Mouse (Mus musculus): ENCODE measurements around the gene Prg2. TPM values are rescaled to one million over a fixed set of nuclear protein-coding genes. Genes with fewer than 3 reads are reported as not detected.

Prg2 gene
- polyA plus RNA-seq, 1 experiment from 2014 or later: not detected

DNA sequence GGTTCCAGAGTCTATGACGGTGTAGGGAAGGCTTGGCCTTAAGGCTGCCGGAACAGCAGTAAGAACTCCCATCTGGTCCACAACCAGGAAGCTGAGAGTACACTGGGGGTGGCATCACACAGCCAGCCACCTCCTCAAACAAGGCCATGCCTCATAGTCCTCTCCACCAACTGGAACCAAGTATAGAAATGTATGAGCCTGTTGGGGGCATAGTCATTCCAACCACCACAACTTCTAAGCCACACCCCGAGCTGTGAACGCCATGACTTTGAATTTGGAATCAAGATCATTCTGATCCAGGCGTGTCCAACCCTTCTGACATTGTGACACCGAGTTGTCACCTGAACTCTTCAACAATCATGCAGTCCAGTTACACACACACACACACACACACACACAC lies 40.5 kb upstream of the Prg2 start:
- no peak overlapping the region for H3K4me2 ChIP-seq (ENCODE audit: low read length)
- 93% methylated on average over 6 of the region's 6 CpGs for WGBS
- no peaks in the 10 kb centered on the region for H3K36me3 ChIP-seq (ENCODE audit: control insufficient read depth, insufficient read depth, low read length)
- no peaks in the 10 kb centered on the region for H3K9me3 ChIP-seq (ENCODE audit: control insufficient read depth, low read length)
- H3K27me3 ChIP-seq (replicated peaks; ENCODE audit: control insufficient read depth, insufficient read depth, low read length): no peaks in the 10 kb centered on the region
- no peak overlapping the region for H3K4me3 ChIP-seq (ENCODE audit: low read length)
- no peak for ATAC-seq
- H3K4me1 ChIP-seq (ENCODE audit: control insufficient read depth, insufficient read depth, low read depth, low read length): no peaks in the 10 kb centered on the region
- H3K9ac ChIP-seq (ENCODE audit: low read depth, low read length): no peak overlapping the region
- H3K27ac ChIP-seq (ENCODE audit: low read depth, low read length): no peak overlapping the region

DNA sequence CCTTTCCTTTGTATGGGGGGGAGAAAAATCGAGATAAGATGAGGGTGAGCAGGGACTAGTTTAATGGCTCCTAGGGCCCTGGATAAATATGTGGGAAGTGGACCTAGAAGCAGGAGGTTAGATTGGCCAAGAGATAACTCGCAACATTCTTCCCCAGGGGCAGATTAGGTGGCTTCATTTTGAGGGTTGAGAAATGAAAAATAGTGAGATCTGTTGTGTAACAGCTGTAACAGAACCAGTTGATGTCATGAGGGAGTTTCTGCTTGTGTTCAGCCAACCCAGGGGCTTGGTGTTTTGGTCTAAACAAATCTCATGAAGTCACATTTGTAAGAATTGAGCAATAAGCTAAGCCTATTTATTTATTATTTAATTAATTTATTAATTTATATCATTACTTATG lies 38.9 kb upstream of the Prg2 start:
- no peak for ATAC-seq
- Histone ChIP-seq H3K27ac (ENCODE audit: low read depth, low read length) (no peak overlapping the region), H3K36me3 (ENCODE audit: control insufficient read depth, insufficient read depth, low read length) (no peaks in the 10 kb centered on the region), H3K4me1 (ENCODE audit: control insufficient read depth, insufficient read depth, low read depth, low read length) (no peaks in the 10 kb centered on the region), H3K9me3 (ENCODE audit: control insufficient read depth, low read length) (no peaks in the 10 kb centered on the region), H3K4me3 (ENCODE audit: low read length) (no peak overlapping the region), H3K4me2 (ENCODE audit: low read length) (no peak overlapping the region), H3K9ac (ENCODE audit: low read depth, low read length) (no peak overlapping the region), H3K27me3 (replicated peaks; ENCODE audit: control insufficient read depth, insufficient read depth, low read length) (no peaks in the 10 kb centered on the region)
- 82% methylated on average over 2 of the region's 2 CpGs for WGBS

DNA sequence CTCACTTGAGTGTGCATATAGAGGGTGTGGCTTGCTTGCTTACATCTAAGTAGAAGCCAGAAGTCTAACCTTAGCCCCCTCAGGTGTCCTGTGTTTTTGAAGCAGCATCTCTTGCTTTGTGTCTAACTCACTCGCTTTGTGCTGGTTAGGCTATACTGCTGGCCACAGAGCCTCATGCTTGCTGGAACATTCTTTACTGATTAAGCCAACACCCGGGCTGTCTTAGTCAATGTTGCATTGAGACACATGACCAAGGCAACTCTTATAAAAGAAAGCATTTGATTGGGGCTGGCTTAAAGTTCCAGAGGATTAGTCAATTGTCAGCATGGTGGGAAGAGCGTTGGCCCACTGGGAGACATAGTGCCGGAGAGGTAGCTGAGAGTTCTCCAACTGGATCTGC lies 38.5 kb upstream of the Prg2 start:
- Histone ChIP-seq H3K4me2 (ENCODE audit: low read length) (no peak overlapping the region), H3K27me3 (replicated peaks; ENCODE audit: control insufficient read depth, insufficient read depth, low read length) (no peaks in the 10 kb centered on the region), H3K4me3 (ENCODE audit: low read length) (no peak overlapping the region), H3K4me1 (ENCODE audit: control insufficient read depth, insufficient read depth, low read depth, low read length) (no peaks in the 10 kb centered on the region), H3K27ac (ENCODE audit: low read depth, low read length) (no peak overlapping the region), H3K9ac (ENCODE audit: low read depth, low read length) (no peak overlapping the region), H3K36me3 (ENCODE audit: control insufficient read depth, insufficient read depth, low read length) (no peaks in the 10 kb centered on the region), H3K9me3 (ENCODE audit: control insufficient read depth, low read length) (no peaks in the 10 kb centered on the region)
- whole genome bisulfite sequencing: 90% methylated on average over 4 of the region's 4 CpGs
- no peak for ATAC-seq

DNA sequence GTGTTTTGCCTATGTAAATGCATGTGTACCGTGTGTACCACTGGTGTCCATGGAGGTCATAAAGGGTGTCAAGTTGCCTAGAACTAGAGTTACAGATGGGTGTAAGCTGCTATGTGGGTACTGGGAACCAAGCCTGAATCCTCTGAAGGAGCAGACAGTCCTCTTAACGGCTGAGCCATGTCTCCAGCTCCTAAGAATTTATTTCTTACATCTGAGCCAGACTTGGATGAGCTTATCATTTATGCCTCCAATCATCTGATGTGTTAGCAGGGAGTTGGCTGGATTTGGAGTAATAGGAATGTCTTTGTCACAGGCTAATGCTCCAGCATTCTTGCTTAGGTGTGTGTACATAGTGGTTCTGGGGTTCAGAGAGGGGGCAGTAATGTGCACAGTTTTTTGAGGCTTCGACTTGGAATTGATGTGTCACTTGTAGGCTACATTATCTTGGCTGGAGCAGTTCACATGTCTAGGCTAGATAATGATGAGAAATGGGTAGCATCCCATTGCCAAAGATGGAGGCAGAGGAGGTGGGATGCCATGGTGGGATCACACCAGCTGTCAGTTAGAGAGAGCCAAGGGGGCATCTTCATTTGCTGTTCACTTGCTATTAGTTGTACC lies 33.0 kb upstream of the Prg2 start:
- ATAC-seq: no peak
- Histone ChIP-seq H3K36me3 (ENCODE audit: control insufficient read depth, insufficient read depth, low read length) (no peaks in the 10 kb centered on the region), H3K27me3 (replicated peaks; ENCODE audit: control insufficient read depth, insufficient read depth, low read length) (no peaks in the 10 kb centered on the region), H3K4me2 (ENCODE audit: low read length) (no peak overlapping the region), H3K9ac (ENCODE audit: low read depth, low read length) (no peak overlapping the region), H3K9me3 (ENCODE audit: control insufficient read depth, low read length) (no peaks in the 10 kb centered on the region), H3K27ac (ENCODE audit: low read depth, low read length) (no peak overlapping the region), H3K4me3 (ENCODE audit: low read length) (no peak overlapping the region), H3K4me1 (ENCODE audit: control insufficient read depth, insufficient read depth, low read depth, low read length) (no peaks in the 10 kb centered on the region)
- WGBS: 90% methylated on average over 3 of the region's 3 CpGs

DNA sequence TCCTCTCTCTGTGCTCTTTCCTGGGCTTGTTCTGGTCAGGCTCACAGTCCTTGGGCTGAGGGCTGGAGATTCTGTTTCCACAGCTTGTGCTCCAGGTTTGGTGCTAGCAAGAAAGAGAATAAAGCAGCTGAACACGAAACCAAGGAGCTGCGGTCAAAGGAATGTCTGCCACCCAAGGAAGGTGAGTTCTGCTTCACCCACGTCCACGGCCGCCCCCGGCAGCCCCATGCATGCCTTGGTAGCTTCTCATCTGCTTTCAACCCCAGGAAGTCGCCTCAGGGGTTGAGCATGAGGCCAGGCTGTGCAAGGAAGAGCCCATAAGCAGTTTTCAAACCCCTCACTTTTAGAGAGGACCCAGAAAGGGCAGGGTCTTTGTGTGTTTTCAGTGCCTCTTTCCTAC lies 32.0 kb upstream of the Prg2 start:
- Histone ChIP-seq H3K9me3 (ENCODE audit: control insufficient read depth, low read length) (no peaks in the 10 kb centered on the region), H3K27me3 (replicated peaks; ENCODE audit: control insufficient read depth, insufficient read depth, low read length) (no peaks in the 10 kb centered on the region), H3K4me2 (ENCODE audit: low read length) (no peak overlapping the region), H3K36me3 (ENCODE audit: control insufficient read depth, insufficient read depth, low read length) (no peaks in the 10 kb centered on the region), H3K27ac (ENCODE audit: low read depth, low read length) (no peak overlapping the region), H3K9ac (ENCODE audit: low read depth, low read length) (no peak overlapping the region), H3K4me1 (ENCODE audit: control insufficient read depth, insufficient read depth, low read depth, low read length) (no peaks in the 10 kb centered on the region), H3K4me3 (ENCODE audit: low read length) (no peak overlapping the region)
- no peak for ATAC-seq
- whole genome bisulfite sequencing: 95% methylated on average over 7 of the region's 7 CpGs

DNA sequence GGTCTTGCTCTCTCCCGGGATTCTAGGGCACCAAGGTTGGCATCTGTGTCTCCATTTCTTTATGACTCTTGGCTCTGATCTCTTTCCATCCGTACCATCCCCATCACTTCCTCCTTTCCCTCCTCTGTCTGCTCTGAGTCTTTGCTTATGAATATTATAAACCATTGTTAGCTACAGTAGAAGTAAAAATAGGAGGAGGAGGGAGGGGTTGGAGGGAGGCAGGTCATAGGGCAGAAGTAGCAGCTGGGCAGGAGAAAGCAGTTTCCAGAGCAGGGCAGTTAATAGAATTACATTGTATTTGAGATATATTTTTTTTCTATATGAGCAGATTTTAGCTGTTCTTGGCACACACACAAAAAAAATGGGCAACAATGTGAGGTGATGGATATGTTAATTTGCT lies 31.5 kb upstream of the Prg2 start:
- no peaks in the 10 kb centered on the region for H3K27me3 ChIP-seq (replicated peaks; ENCODE audit: control insufficient read depth, insufficient read depth, low read length)
- no peaks in the 10 kb centered on the region for H3K4me1 ChIP-seq (ENCODE audit: control insufficient read depth, insufficient read depth, low read depth, low read length)
- no peak overlapping the region for H3K4me2 ChIP-seq (ENCODE audit: low read length)
- ATAC-seq: no peak
- H3K9ac ChIP-seq (ENCODE audit: low read depth, low read length): no peak overlapping the region
- no peaks in the 10 kb centered on the region for H3K9me3 ChIP-seq (ENCODE audit: control insufficient read depth, low read length)
- no peaks in the 10 kb centered on the region for H3K36me3 ChIP-seq (ENCODE audit: control insufficient read depth, insufficient read depth, low read length)
- WGBS: 78% methylated on average over 2 of the region's 2 CpGs
- no peak overlapping the region for H3K27ac ChIP-seq (ENCODE audit: low read depth, low read length)
- no peak overlapping the region for H3K4me3 ChIP-seq (ENCODE audit: low read length)

DNA sequence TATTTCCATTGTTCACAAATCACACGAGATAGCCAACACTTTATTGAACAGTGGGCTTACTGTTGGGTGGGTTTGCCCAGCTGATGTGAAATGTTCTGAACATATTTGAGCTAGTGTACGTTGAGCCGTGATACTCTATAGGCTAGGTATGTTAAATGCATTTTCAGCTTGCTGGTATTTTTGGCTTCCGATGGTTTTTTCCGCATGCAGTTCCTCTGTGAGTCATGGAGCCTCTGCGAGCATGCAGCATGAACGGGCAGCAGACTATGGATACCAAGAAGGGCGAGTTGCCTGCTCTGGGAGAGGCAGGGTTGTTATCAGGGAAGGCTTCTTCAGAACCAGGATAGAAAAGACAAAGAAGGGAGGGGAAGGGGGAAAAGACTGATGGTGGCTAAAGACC lies 29.2 kb upstream of the Prg2 start:
- Histone ChIP-seq H3K27ac (ENCODE audit: low read depth, low read length) (no peak overlapping the region), H3K27me3 (replicated peaks; ENCODE audit: control insufficient read depth, insufficient read depth, low read length) (no peaks in the 10 kb centered on the region), H3K4me2 (ENCODE audit: low read length) (no peak overlapping the region), H3K9ac (ENCODE audit: low read depth, low read length) (no peak overlapping the region), H3K36me3 (ENCODE audit: control insufficient read depth, insufficient read depth, low read length) (no peaks in the 10 kb centered on the region), H3K4me1 (ENCODE audit: control insufficient read depth, insufficient read depth, low read depth, low read length) (no peaks in the 10 kb centered on the region), H3K4me3 (ENCODE audit: low read length) (no peak overlapping the region), H3K9me3 (ENCODE audit: control insufficient read depth, low read length) (no peaks in the 10 kb centered on the region)
- no peak for ATAC-seq
- 94% methylated on average over 8 of the region's 8 CpGs for WGBS

DNA sequence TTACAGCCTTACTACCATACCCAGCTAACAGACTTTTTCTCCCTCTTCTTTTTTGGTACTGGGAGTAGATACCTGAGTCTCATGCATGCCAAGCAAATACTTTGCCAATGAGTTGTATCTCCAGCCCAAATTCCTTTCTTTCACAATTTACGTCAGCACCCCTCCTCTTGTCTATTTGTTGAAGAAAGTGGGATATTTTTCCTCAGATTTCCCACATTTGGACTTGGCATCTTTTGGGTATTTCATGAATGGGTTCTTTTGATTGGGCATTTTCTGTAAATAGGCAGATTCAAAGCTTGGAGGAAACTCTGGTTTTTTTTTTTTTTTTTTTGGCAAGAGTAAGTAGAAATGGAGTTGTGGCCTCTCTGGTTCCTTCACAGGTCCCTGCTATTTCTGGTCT lies 28.0 kb upstream of the Prg2 start:
- H3K9ac ChIP-seq (ENCODE audit: low read depth, low read length): no peak overlapping the region
- no peak overlapping the region for H3K27ac ChIP-seq (ENCODE audit: low read depth, low read length)
- H3K36me3 ChIP-seq (ENCODE audit: control insufficient read depth, insufficient read depth, low read length): no peaks in the 10 kb centered on the region
- H3K4me1 ChIP-seq (ENCODE audit: control insufficient read depth, insufficient read depth, low read depth, low read length): no peaks in the 10 kb centered on the region
- H3K4me3 ChIP-seq (ENCODE audit: low read length): no peak overlapping the region
- no peak for ATAC-seq
- no peaks in the 10 kb centered on the region for H3K9me3 ChIP-seq (ENCODE audit: control insufficient read depth, low read length)
- WGBS: 83% methylated on average over 1 of the region's 1 CpGs
- no peak overlapping the region for H3K4me2 ChIP-seq (ENCODE audit: low read length)
- H3K27me3 ChIP-seq (replicated peaks; ENCODE audit: control insufficient read depth, insufficient read depth, low read length): no peaks in the 10 kb centered on the region

DNA sequence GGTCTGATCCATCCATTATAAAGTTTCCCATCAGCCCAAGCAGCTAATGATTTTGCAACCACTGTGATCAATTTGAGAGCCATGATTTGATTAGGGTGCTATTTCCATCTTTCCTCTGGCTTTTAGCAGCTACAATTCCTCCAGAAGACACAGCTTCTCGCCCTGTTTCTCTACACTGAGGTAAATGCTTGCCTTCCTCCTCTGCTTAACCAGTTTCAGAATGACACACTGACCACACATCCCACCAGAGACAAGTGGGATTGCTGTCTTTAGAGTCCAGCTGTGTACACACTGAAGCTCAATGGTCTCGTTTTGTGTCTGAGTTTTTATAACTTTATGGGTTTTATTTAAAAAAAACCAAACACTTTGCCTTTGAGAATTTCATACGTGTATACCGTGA lies 27.6 kb upstream of the Prg2 start:
- Histone ChIP-seq H3K27ac (ENCODE audit: low read depth, low read length) (no peak overlapping the region), H3K9me3 (ENCODE audit: control insufficient read depth, low read length) (no peaks in the 10 kb centered on the region), H3K4me1 (ENCODE audit: control insufficient read depth, insufficient read depth, low read depth, low read length) (no peaks in the 10 kb centered on the region), H3K27me3 (replicated peaks; ENCODE audit: control insufficient read depth, insufficient read depth, low read length) (no peaks in the 10 kb centered on the region), H3K4me2 (ENCODE audit: low read length) (no peak overlapping the region), H3K36me3 (ENCODE audit: control insufficient read depth, insufficient read depth, low read length) (no peaks in the 10 kb centered on the region), H3K4me3 (ENCODE audit: low read length) (no peak overlapping the region), H3K9ac (ENCODE audit: low read depth, low read length) (no peak overlapping the region)
- 79% methylated on average over 4 of the region's 4 CpGs for WGBS
- no peak for ATAC-seq

DNA sequence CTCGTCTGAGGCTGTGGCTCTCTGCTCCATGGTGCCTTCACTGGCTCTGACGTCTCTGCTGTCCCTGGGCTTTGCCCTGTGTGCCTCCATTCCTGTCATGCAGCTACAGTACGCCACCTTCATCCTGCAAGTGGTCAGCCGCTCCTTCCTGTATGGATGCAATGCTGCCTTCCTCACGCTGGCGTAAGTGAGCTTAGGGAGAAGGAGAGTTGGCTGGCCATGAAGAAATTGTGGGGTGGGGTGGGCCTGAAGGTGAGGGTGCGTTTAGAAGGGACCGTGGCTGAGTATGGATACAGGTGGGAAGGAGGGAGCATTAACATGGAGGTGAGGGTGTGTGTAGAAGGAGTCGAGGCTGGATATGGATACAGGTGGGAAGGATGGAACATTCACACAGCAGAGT lies 24.8 kb upstream of the Prg2 start:
- no peak for ATAC-seq
- Histone ChIP-seq H3K4me1 (ENCODE audit: control insufficient read depth, insufficient read depth, low read depth, low read length) (no peaks in the 10 kb centered on the region), H3K9ac (ENCODE audit: low read depth, low read length) (no peak overlapping the region), H3K27me3 (replicated peaks; ENCODE audit: control insufficient read depth, insufficient read depth, low read length) (no peaks in the 10 kb centered on the region), H3K36me3 (ENCODE audit: control insufficient read depth, insufficient read depth, low read length) (no peaks in the 10 kb centered on the region), H3K4me2 (ENCODE audit: low read length) (no peak overlapping the region), H3K4me3 (ENCODE audit: low read length) (no peak overlapping the region), H3K27ac (ENCODE audit: low read depth, low read length) (no peak overlapping the region), H3K9me3 (ENCODE audit: control insufficient read depth, low read length) (no peaks in the 10 kb centered on the region)
- WGBS: 92% methylated on average over 9 of the region's 9 CpGs
